Mouse (Mus musculus) heart, embryonic 10.5 days (tissue): ENCODE data around the gene Usp33. TPM values are rescaled to one million over a fixed set of nuclear protein-coding genes. Genes with fewer than 3 reads are reported as not detected.

ENCODE experiments used
- DNase-seq: peaks from one replicate; pipeline ENCODE4 v3.0.0-alpha.2; 2017; ENCODE audit warnings: low spot score
- H3K27ac ChIP-seq: fragments of 300-500 bp; sonication (generic); 2 replicates; pipeline ENCODE4 v1.5.1; 2016; ENCODE audit warnings: mild to moderate bottlenecking
- H3K27me3 ChIP-seq: fragments of 300-500 bp; sonication (generic); 2 replicates; pipeline ENCODE4 v1.6.1; 2016; ENCODE audit warnings: mild to moderate bottlenecking; ENCODE audit not compliant: poor library complexity, insufficient read depth, severe bottlenecking
- H3K36me3 ChIP-seq: fragments of 300-500 bp; sonication (generic); 2 replicates; pipeline ENCODE4 v1.6.1; 2016; ENCODE audit warnings: mild to moderate bottlenecking, moderate library complexity
- H3K4me1 ChIP-seq: fragments of 300-500 bp; sonication (generic); 2 replicates; pipeline ENCODE4 v1.6.1; 2016; ENCODE audit warnings: mild to moderate bottlenecking
- H3K4me3 ChIP-seq: fragments of 300-500 bp; sonication (generic); 2 replicates; pipeline ENCODE4 v1.5.1; 2016; ENCODE audit warnings: mild to moderate bottlenecking, moderate library complexity
- H3K9me3 ChIP-seq: fragments of 300-500 bp; sonication (generic); 2 replicates; pipeline ENCODE4 v1.6.1; 2016; ENCODE audit warnings: mild to moderate bottlenecking, moderate library complexity
- WGBS: fragments of 180-500 bp; shearing (Covaris S2); methylation state at CpG from one replicate; pipeline ENCODE4 v1.1.7; 2016; 5-methylcytosine and 5-hydroxymethylcytosine counted together
- polyA plus RNA-seq: library from polyadenylated mRNA; unstranded; fragments of >200 nt; fragmentation: Nextera tagmentation; extraction: Ambion mirVana; gene quantifications from 2 replicates; pipeline ENCODE4 v1.2.1, GENCODE M21; 2016

Usp33 gene
- polyA plus RNA-seq, 1 experiment from 2014 or later, result 37.6 TPM

DNA sequence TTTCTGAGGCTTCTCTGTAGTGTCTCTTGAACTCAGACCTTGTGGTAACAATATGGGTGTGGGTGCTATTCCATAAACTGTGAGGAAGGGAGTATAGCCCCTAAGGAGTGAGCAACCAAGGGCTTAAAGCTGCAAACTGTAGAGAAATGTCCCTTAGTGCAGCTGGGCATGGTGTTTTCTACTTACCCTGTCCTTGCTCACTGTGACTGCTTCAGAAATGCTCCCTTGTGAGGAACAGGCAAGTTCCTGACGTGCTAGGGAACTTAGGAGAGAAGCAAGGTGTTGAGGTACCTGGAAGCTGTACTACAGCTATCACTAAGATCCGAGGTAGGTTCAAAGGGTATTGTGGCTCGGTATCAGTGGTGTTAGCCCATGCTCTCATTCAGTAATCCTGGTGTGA lies 4.2 kb downstream of the Usp33 start:
- H3K36me3 ChIP-seq, result 0 out of 2 replicates have a peak, but pooled peaks cover 2% of the 10 kb centered on the region
- WGBS, result 66% methylated on average over 3 of the region's 3 CpGs
- no peak overlapping the region for H3K27ac ChIP-seq
- H3K9me3 ChIP-seq, result no peaks in the 10 kb centered on the region
- H3K4me3 ChIP-seq, result no peak overlapping the region
- DNase-seq, result no peak
- H3K27me3 ChIP-seq, result no peaks in the 10 kb centered on the region
- H3K4me1 ChIP-seq, result peaks cover 40% of the 10 kb centered on the region

DNA sequence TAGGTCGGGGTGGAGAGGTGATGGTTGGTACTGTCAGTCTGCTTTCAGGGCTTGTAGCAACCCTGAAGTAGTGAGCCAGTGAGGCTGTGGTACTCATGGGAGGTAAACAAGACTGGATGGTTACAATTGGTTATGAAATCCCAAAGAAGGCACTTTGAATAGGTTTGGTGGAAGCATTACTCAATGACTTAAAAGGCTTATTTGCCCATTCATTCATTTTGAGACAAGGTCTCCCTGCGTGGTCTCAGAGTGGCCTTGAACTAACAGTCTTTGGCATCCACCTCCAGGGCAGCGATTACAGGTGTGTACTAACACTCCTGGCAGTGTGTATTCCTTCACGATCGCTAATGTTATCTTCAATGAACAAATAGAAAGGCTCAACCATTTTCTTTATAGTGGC lies 4.7 kb downstream of the Usp33 start:
- WGBS, result 81% methylated on average over 5 of the region's 5 CpGs

DNA sequence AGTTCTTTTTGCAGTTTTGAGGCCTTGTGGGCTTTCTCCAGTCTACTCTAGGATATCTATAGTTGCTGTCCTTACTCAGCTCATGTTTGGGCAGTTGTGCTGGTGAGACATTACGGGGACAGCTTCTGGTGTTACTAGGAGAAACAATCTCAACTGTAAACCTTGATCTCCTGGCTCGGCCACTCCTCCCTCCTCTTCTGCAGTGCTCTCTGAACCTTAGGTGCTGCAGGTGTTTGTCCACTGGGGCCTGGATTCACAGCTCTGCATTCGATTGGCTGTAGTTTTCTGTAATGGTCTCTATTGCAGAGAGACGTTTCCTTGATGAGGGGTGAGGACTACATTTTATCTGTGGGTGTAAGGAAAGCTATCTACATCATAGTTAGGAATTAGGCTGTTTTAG lies 6.0 kb downstream of the Usp33 start:
- H3K4me3 ChIP-seq, result no peak overlapping the region
- H3K4me1 ChIP-seq, result peaks cover 42% of the 10 kb centered on the region
- no peaks in the 10 kb centered on the region for H3K9me3 ChIP-seq
- DNase-seq, result no peak
- H3K27ac ChIP-seq, result no peak overlapping the region
- 0 out of 2 replicates have a peak, but pooled peaks cover 2% of the 10 kb centered on the region for H3K36me3 ChIP-seq
- 78% methylated on average over 4 of the region's 4 CpGs for WGBS
- H3K27me3 ChIP-seq, result no peaks in the 10 kb centered on the region

More for the DNA sequence above, 4.7 kb downstream of the Usp33 start:
- H3K27ac ChIP-seq, result no peak overlapping the region
- peaks cover 42% of the 10 kb centered on the region for H3K4me1 ChIP-seq
- 0 out of 2 replicates have a peak, but pooled peaks cover 2% of the 10 kb centered on the region for H3K36me3 ChIP-seq
- no peak for DNase-seq
- no peaks in the 10 kb centered on the region for H3K27me3 ChIP-seq
- H3K9me3 ChIP-seq, result no peaks in the 10 kb centered on the region
- H3K4me3 ChIP-seq, result no peak overlapping the region

DNA sequence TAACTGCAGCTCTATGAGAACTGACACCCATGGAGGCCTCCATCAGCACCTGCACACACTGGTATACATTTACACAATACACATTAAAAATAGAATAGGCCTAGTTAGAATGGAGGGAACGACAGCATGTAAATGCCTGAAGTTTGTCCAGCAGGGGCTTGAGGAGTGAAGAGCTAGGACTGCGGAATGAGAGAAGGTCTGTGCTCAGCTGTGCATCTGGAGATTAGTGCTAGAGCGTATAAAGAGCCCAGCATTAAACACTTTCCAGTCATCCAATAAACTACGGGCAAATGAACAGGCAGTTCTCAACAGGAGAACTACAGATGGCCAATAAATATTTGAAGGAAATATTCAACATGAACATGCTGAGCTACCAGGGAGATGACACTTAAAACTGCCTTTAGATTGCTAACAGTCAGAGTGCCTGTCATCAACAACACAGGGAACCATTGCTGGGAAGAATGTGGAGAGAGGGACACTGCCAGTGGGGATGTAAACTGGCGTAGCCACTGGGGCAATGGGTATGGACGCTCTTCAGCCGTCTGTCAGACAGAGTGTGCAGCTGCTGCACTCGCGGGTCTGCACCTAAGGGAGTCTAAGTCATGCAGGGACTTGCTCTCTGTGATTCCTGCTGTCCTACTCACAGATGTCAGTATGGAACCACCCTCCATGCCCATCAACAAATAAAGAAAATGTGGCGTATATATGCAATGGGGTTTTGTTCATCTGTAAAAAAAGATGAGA lies 7.3 kb downstream of the Usp33 start:
- Histone ChIP-seq H3K4me3 (no peak overlapping the region), H3K36me3 (peaks cover 2% of the 10 kb centered on the region; the same call in 1 of the 2 replicates), H3K27me3 (no peaks in the 10 kb centered on the region), H3K9me3 (no peaks in the 10 kb centered on the region), H3K27ac (no peak overlapping the region), H3K4me1 (peaks cover 39% of the 10 kb centered on the region)
- 76% methylated on average over 10 of the region's 10 CpGs for WGBS
- DNase-seq, result no peak

DNA sequence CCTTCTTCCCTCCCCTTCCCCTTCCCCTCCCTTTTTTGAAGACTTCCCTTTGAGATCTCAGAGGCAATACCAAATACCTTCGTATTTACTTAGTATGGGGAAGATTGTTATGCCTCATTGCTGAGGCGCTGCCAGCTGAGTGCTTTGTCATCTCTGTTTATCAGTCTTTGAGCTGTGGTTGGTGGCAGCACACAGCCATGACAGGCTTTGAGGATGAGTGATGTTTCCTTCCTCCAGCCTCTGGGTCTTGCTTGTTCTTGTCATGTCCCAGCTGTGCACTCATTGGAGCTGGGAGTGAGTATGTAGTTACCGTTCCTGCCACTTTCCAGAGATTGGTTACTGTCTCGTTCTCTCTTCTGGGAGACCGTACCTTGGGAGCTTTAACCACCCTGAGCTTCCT lies 9.1 kb downstream of the Usp33 start:
- DNase-seq, result peak; percentile 79
- 58% methylated on average over 5 of the region's 5 CpGs for WGBS
- H3K27ac ChIP-seq, result no peak overlapping the region

DNA sequence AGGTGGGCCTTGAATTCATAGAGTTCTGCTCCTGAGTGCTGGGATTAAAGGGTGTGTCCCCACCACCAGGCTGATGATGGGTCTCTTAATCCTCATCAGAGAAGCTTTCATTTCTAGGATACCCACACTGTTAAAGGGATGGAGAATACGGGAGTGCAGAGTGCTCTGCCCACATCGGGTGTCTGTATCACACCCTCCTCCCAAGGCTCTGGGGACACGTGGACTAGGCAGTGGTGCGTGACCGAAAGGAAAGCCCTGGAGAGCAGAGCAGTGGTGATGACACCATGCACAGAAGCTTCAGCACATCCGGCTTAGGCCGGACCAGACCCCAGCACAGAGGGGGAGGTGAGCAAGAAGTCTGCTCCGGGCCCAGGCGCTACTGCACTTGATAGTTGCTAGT lies 10.5 kb downstream of the Usp33 start:
- H3K36me3 ChIP-seq, result peaks cover 28% of the 10 kb centered on the region
- no peaks in the 10 kb centered on the region for H3K27me3 ChIP-seq
- no peak overlapping the region for H3K4me3 ChIP-seq
- peaks cover 18% of the 10 kb centered on the region for H3K4me1 ChIP-seq
- no peak overlapping the region for H3K27ac ChIP-seq
- DNase-seq, result no peak
- WGBS, result 85% methylated on average over 9 of the region's 9 CpGs
- no peaks in the 10 kb centered on the region for H3K9me3 ChIP-seq

More for the DNA sequence above, 9.1 kb downstream of the Usp33 start:
- Histone ChIP-seq H3K9me3 (no peaks in the 10 kb centered on the region), H3K4me3 (no peak overlapping the region), H3K36me3 (peaks cover 14% of the 10 kb centered on the region), H3K27me3 (no peaks in the 10 kb centered on the region), H3K4me1 (peaks cover 30% of the 10 kb centered on the region)

DNA sequence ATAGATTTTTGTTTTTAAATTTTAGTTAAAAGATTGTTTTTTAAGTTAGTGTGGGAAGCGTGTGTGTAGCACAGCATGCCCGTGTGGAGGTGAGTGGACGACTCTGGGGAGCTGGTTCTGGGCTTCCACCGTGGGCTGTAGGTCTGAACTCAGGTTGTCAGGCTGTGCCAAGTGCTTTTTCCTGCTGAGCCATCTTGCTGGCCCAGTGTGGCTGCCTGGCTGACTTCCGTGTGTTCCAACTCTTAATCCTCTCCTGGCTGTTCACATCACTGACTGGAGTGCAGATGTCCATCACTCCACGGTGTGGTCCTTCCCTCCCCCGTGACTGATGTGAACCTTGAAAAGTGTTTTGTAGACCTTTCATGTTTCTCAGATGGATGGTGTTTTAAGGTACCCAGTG lies 12.9 kb downstream of the Usp33 start:
- no peaks in the 10 kb centered on the region for H3K9me3 ChIP-seq
- no peak for DNase-seq
- 88% methylated on average over 7 of the region's 7 CpGs for WGBS
- peaks cover 9% of the 10 kb centered on the region; the same call in 1 of the 2 replicates for H3K4me1 ChIP-seq
- H3K27ac ChIP-seq, result no peak overlapping the region
- peaks cover 49% of the 10 kb centered on the region for H3K36me3 ChIP-seq
- no peaks in the 10 kb centered on the region for H3K27me3 ChIP-seq
- no peak overlapping the region for H3K4me3 ChIP-seq

DNA sequence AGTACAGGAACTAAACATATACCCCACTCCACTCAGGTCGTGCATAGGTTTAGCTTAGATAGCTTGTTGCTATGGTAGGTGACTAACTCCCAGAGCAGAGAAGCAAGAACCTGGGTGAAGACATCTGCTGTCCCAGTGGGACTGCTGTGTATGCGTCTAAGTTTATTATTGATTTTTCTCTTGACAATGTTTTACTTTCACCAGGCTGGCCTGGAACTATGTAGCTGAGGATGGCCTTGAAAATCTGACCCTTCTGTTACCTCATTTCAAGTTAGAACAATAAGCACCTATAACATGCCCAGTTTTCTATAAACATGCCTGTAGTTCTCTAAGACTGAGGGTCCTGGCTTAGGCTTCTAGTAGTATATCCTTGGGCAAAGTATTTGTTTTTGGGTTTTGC lies 17.9 kb downstream of the Usp33 start:
- Histone ChIP-seq H3K27me3 (no peaks in the 10 kb centered on the region), H3K9me3 (no peaks in the 10 kb centered on the region), H3K27ac (no peak overlapping the region), H3K36me3 (peaks cover 86% of the 10 kb centered on the region), H3K4me3 (no peak overlapping the region), H3K4me1 (no peaks in the 10 kb centered on the region)
- 88% methylated on average over 2 of the region's 2 CpGs for WGBS
- DNase-seq, result no peak

DNA sequence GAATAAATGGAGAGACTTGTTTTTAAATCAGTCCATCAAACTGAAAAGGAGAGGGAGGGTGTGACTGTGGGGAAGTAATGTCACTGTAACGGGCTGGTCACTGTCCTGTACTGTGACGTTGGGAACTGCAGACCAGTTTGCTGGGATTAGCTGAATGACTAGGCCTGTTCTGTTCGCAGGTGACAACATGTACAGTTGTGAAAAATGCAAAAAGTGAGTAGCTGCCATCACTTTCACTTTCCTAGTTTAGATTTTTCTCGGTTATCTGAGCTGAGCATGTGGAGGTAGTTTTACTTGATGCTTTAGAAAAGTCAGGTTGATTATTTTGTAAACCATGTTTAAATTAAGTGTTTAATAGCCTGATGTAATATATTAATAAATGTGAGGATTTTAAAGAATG lies 29.8 kb downstream of the Usp33 start:
- Histone ChIP-seq H3K27ac (no peak overlapping the region), H3K27me3 (no peaks in the 10 kb centered on the region), H3K4me1 (no peaks in the 10 kb centered on the region), H3K9me3 (no peaks in the 10 kb centered on the region), H3K4me3 (no peak overlapping the region), H3K36me3 (peaks cover 84% of the 10 kb centered on the region)
- no peak for DNase-seq
- 90% methylated on average over 4 of the region's 4 CpGs for WGBS

DNA sequence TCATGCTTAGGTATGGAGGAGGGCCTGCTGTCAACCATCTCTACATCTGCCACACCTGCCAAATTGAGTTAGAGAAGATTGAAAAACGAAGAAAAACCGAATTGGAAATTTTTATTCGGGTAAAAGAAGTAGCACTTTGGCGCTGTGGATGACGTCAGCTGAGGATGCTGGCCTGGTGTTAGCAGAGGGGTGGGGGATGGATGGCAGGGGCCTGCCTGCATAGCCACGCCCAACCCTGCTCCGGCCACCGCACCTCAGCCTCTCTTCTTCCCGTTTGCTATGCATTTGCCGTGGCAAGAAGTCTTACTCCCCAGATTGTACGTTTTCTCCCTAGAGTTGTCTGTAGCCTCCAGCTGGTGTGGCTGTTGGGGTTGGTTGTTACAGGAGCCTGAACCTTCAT lies 37.8 kb downstream of the Usp33 start:
- H3K4me1 ChIP-seq, result no peaks in the 10 kb centered on the region
- H3K9me3 ChIP-seq, result no peaks in the 10 kb centered on the region
- peaks cover 75% of the 10 kb centered on the region for H3K36me3 ChIP-seq
- WGBS, result 77% methylated on average over 11 of the region's 11 CpGs
- H3K4me3 ChIP-seq, result no peak overlapping the region
- no peaks in the 10 kb centered on the region for H3K27me3 ChIP-seq
- no peak overlapping the region for H3K27ac ChIP-seq
- no peak for DNase-seq

DNA sequence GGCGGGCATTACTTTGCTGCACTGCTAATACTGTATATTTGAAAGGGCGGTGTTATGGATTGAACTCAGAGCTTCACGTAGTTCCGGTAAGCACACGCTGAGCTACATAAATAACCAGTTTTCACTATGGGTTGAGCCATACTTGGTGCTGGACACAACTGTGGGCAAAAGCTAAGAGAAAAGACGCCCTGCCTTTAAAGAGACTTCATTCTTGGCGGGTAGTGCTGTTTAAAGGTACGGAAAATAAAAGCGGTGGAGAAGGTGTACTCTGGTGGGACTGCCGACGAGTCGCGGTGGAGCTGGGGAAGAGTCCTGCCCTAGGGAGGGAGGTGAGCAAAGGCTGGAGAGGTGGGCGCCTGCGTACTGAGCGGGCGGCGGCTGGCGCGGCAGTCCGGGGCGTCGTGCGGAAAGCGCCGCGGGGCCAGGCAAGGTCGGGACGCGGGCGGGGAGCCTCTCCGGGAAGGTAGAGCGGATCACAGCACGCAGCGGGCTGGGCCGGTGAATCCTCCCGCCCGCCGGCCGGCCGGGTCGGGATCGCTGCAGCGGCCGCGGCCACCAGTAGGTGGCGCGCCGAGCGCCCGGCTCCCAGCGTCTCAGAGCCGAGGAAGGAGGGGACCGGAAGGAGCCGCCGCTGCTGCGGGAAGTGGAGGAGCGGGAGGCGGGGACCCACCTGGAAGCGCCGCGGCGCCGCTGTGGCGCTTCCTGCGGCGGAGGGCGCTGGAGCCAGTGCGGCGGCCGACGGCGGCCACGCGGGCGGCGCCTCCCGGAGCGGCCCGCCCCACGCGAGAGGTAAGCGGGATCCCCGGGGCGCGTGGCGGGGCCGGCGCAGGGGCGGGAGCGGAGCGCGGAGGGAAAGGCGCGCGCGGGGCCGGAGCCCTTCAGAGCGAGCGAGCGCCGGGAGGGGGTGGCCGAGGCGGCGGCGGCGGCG lies 49.3 kb downstream of the Usp33 start, which contains the start of gene Zzz3:
Gene Zzz3 (plus strand): TSS at position 124 of the 928 bp plus-strand sequence.
- Histone ChIP-seq H3K9me3 (no peaks in the 10 kb centered on the region), H3K36me3 (peaks cover 17% of the 10 kb centered on the region), H3K4me1 (peaks cover 24% of the 10 kb centered on the region), H3K27ac (peak within 1 kb of the TSS; percentile 100), H3K4me3 (peak within 1 kb of the TSS; percentile 86), H3K27me3 (no peaks in the 10 kb centered on the region)
- DNase-seq, result peak; percentile 94
- under 1% methylated on average over 95 of the region's 108 CpGs for WGBS

DNA sequence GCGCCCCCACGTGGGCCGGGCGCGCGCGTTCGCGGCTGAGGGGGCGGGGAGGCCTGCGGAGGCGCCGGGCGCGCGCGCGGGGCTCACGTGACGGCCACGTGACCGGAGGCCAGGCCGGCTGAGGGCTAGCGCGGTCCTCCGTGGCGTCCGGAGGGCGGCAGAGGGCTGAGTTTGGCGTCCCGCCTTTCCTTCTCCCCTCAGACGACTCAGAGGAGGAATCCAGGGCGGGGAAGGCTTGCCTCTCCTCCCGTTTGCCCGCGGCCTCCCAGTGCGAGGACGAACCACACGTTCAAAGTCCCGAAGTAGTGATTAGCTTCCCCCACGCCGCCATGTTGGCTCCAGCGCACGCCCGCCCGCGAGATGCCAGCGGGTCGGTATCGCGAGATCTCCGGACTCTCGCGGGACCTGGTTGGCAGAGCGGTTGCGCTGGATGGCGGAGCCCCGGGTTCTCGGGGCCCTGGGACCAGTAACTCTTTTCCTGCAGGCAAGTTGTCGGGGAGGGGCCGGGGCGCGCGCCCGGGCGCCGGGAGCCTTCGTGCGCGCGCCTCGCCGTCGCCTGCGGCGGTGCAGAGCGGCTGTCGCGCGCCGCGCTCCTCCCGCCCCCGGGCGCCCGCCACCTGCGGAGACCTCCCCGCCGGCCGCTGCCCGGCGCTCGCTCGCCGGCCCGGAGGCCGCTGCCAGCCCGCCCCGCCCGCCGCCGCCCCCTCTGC lies 50.2 kb downstream of the Usp33 start:
- H3K9me3 ChIP-seq, result no peaks in the 10 kb centered on the region
- peaks cover 11% of the 10 kb centered on the region for H3K36me3 ChIP-seq
- peak; percentile 96 for DNase-seq
- WGBS, result 1% methylated on average over 90 of the region's 102 CpGs
- H3K4me3 ChIP-seq, result peak overlapping the region; percentile 86
- H3K27ac ChIP-seq, result peak overlapping the region; percentile 100
- H3K4me1 ChIP-seq, result peaks cover 26% of the 10 kb centered on the region
- H3K27me3 ChIP-seq, result no peaks in the 10 kb centered on the region
